Mouse (Mus musculus) midbrain, postnatal 0 days (tissue): ENCODE measurements around the gene Ang. TPM values are rescaled to one million over a fixed set of nuclear protein-coding genes. Genes with fewer than 3 reads are reported as not detected.

Experiments used
- ATAC-seq: fragments of 200-750 bp; cut with Nextera tagmentation; 2 replicates; pipeline ENCODE4 v1.8.0; 2017; ENCODE audit warnings: moderate number of reproducible peaks, mild to moderate bottlenecking, moderate TSS enrichment, moderate library complexity; ENCODE audit not compliant: low FRiP score
- DNase-seq: peaks from one replicate; pipeline ENCODE4 v3.0.0-alpha.2; 2015; ENCODE audit warnings: low spot score
- H3K27ac ChIP-seq: fragments of 300-500 bp; sonication (generic); 2 replicates; pipeline ENCODE4 v1.5.1; 2014; ENCODE audit warnings: low read depth, mild to moderate bottlenecking, low read length, mixed read lengths
- H3K27me3 ChIP-seq: fragments of 300-500 bp; sonication (generic); 2 replicates; pipeline ENCODE4 v1.6.1; 2014; ENCODE audit warnings: low read length, control low read depth, mixed read lengths; ENCODE audit not compliant: insufficient read depth
- H3K36me3 ChIP-seq: fragments of 300-500 bp; sonication (generic); 2 replicates; pipeline ENCODE4 v1.6.1; 2014; ENCODE audit warnings: low read length, control low read depth, mixed read lengths; ENCODE audit not compliant: insufficient read depth
- H3K4me1 ChIP-seq: fragments of 300-500 bp; sonication (generic); 2 replicates; pipeline ENCODE4 v1.6.1; 2014; ENCODE audit warnings: mild to moderate bottlenecking, control low read depth, antibody characterized with exemption, low read length, mixed read lengths; ENCODE audit not compliant: insufficient read depth
- H3K4me2 ChIP-seq: fragments of 300-500 bp; sonication (generic); 2 replicates; pipeline ENCODE4 v1.6.1; 2014; ENCODE audit warnings: low read depth, mild to moderate bottlenecking, low read length, mixed read lengths; ENCODE audit not compliant: poor library complexity, severe bottlenecking
- H3K4me3 ChIP-seq: fragments of 300-500 bp; sonication (generic); 2 replicates; pipeline ENCODE4 v1.5.1; 2014; ENCODE audit warnings: low read depth, mild to moderate bottlenecking, low read length, moderate library complexity
- H3K9ac ChIP-seq: fragments of 300-500 bp; sonication (generic); replicated peaks from 2 replicates; pipeline ENCODE4 v1.6.1; 2014; ENCODE audit warnings: mild to moderate bottlenecking, low read length, moderate library complexity, mixed read lengths; ENCODE audit not compliant: poor library complexity, severe bottlenecking
- H3K9me3 ChIP-seq: fragments of 300-500 bp; sonication (generic); 2 replicates; pipeline ENCODE4 v1.6.1; 2016; ENCODE audit warnings: low read length, control low read depth
- CTCF ChIP-seq: IDR thresholded peaks from 2 replicates; pipeline ENCODE4 v1.5.1; 2016; ENCODE audit warnings: antibody characterized with exemption, mild to moderate bottlenecking
- WGBS: fragments of 180-500 bp; shearing (Covaris S2); extraction: QIAGEN DNeasy Blood & Tissue Kit; methylation state at CpG from one replicate; pipeline ENCODE4 v1.1.7; 2014; 5-methylcytosine and 5-hydroxymethylcytosine counted together
- polyA plus RNA-seq: library from polyadenylated mRNA; unstranded; fragments of >200 nt; fragmentation: Nextera tagmentation; extraction: Ambion mirVana; gene quantifications from 2 replicates; pipeline ENCODE4 v1.2.1, GENCODE M21; 2015
- total RNA-seq: library from RNA; depleted of rRNA; stranded (reverse); fragments of >200 nt; gene quantifications from 2 replicates; pipeline ENCODE4 v1.2.3, GENCODE M21; 2014

Ang gene
- total and polyA plus RNA-seq, 2 experiments from 2014 or later = 2.1 to 3.3 TPM

- no peak overlapping the region for H3K27ac ChIP-seq
- no peaks in the 10 kb centered on the region for H3K27me3 ChIP-seq
- no peak for TF ChIP-seq CTCF
- H3K9me3 ChIP-seq = no peaks in the 10 kb centered on the region
- H3K4me2 ChIP-seq = no peak overlapping the region
- 80% methylated on average over 4 of the region's 4 CpGs for WGBS
- no peaks in the 10 kb centered on the region for H3K36me3 ChIP-seq
- ATAC-seq (no peak), DNase-seq (peak; percentile 28)
- H3K4me3 ChIP-seq = no peak overlapping the region
- H3K9ac ChIP-seq = no peak overlapping the region
- H3K4me1 ChIP-seq = no peaks in the 10 kb centered on the region
Observed at GRCm38 (mm10) chr14:51143287-51143686, 52.3 kb downstream of the Ang start.

- WGBS = 90% methylated on average over 2 of the region's 2 CpGs
- Histone ChIP-seq H3K27ac (no peak overlapping the region), H3K9ac (no peak overlapping the region), H3K4me2 (no peak overlapping the region), H3K4me3 (no peak overlapping the region), H3K27me3 (no peaks in the 10 kb centered on the region), H3K9me3 (no peaks in the 10 kb centered on the region), H3K36me3 (no peaks in the 10 kb centered on the region), H3K4me1 (no peaks in the 10 kb centered on the region)
- DNase-seq (no peak), ATAC-seq (no peak)
- no peak for TF ChIP-seq CTCF
Observed at GRCm38 (mm10) chr14:51143937-51144336, 53.0 kb downstream of the Ang start.

DNA sequence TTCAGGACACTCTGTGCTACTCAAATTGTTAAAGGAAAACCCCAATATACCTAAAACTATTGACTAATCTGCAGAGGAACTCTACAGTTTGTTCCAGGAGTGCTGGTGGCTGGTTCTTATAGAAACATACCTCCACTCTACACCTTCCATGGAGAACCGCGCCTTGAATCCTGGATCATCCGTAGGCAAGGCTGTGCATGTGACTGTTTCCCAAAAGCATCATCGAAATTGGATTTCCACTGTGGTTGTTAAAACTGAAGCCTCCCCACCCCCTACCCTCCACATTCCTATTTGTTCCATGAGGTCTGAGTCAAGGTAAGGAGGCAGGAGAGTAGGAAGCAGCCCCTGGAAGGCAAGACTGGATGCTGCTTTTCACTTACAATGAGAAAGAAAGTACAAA, 53.5 kb downstream of the Ang start:
- Histone ChIP-seq H3K4me1 (no peaks in the 10 kb centered on the region), H3K27ac (no peak overlapping the region), H3K4me2 (no peak overlapping the region), H3K9ac (no peak overlapping the region), H3K27me3 (no peaks in the 10 kb centered on the region), H3K9me3 (no peaks in the 10 kb centered on the region), H3K4me3 (no peak overlapping the region), H3K36me3 (no peaks in the 10 kb centered on the region)
- ATAC-seq (no peak), DNase-seq (no peak)
- WGBS = 96% methylated on average over 4 of the region's 4 CpGs
- no peak for TF ChIP-seq CTCF

GRCm38 (mm10) chr14:51145521-51145920, 54.6 kb downstream of the Ang start:
- no peaks in the 10 kb centered on the region for H3K4me1 ChIP-seq
- H3K4me2 ChIP-seq = no peak overlapping the region
- H3K27me3 ChIP-seq = no peaks in the 10 kb centered on the region
- H3K9me3 ChIP-seq = no peaks in the 10 kb centered on the region
- no peak overlapping the region for H3K4me3 ChIP-seq
- no peaks in the 10 kb centered on the region for H3K36me3 ChIP-seq
- TF ChIP-seq CTCF = no peak
- DNase-seq (no peak), ATAC-seq (no peak)
- no peak overlapping the region for H3K27ac ChIP-seq
- no peak overlapping the region for H3K9ac ChIP-seq
- 92% methylated on average over 6 of the region's 6 CpGs for WGBS

DNA sequence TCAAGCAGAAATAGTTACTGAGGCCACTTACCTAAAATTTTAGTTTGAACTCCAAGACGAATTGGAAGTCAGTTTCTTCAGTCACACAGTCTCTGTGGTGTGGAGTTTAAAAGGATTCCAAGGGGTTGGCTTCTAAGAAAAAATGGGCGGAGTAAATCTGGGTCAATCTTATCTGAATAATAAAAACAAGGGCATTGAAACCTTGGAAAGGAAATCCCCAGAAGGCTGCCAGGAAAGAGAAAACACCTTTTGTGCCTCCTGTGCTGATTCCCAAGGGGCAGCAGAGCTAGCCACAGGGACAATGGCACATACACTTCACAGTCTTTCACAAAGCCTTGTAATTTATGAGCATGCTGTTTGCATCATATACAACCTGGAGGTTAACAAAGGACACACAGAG, 55.7 kb downstream of the Ang start, which contains the start of gene Rnase1:
TSS of gene Rnase1 (minus strand) at position 101 of the 400 bp plus-strand sequence.
- DNase-seq (no peak), ATAC-seq (no peak)
- no peak within 1 kb of the TSS for H3K9ac ChIP-seq
- H3K4me3 ChIP-seq = no peak within 1 kb of the TSS
- H3K9me3 ChIP-seq = no peaks in the 10 kb centered on the region
- H3K27ac ChIP-seq = no peak within 1 kb of the TSS
- no peak for TF ChIP-seq CTCF
- H3K4me2 ChIP-seq = no peak within 1 kb of the TSS
- 51% methylated on average over 2 of the region's 2 CpGs for WGBS
- no peaks in the 10 kb centered on the region for H3K4me1 ChIP-seq
- no peaks in the 10 kb centered on the region for H3K27me3 ChIP-seq
- no peaks in the 10 kb centered on the region for H3K36me3 ChIP-seq

DNA sequence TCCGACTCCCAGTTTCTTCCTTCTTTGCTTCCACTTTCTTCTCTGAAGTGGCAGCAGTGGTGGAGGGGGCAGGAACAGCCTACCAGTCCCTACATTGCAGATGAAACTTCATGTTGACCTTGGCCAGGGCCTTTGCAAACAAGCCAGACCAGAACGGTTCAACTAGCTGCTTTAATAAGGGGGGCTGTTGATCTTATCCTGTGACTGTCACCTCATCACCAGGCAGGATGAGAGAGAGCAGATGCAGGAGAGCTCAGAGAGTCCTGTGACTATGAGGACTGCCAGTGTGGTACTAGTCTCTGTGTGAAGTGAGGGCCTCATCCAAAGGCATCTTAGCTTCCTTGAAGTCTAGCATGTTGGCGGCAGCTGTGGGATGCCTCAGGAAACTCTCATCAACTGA, 57.1 kb downstream of the Ang start:
- ATAC-seq (no peak), DNase-seq (no peak)
- no peaks in the 10 kb centered on the region for H3K4me1 ChIP-seq
- no peak overlapping the region for H3K4me3 ChIP-seq
- no peak overlapping the region for H3K9ac ChIP-seq
- TF ChIP-seq CTCF = no peak
- H3K9me3 ChIP-seq = no peaks in the 10 kb centered on the region
- H3K4me2 ChIP-seq = no peak overlapping the region
- H3K27ac ChIP-seq = no peak overlapping the region
- no peaks in the 10 kb centered on the region for H3K27me3 ChIP-seq
- no peaks in the 10 kb centered on the region for H3K36me3 ChIP-seq
- WGBS = 68% methylated on average over 3 of the region's 3 CpGs
